Mouse (Mus musculus): ENCODE measurements around the gene Tas2r121. TPM values are rescaled to one million over a fixed set of nuclear protein-coding genes. Genes with fewer than 3 reads are reported as not detected.
"Not testable (repeated sequence)": the region's sequence is repeated elsewhere in the genome, so short reads cannot be mapped to it uniquely, and the experiment has no call there.

The Tas2r121 gene
- not detected in 2 replicates for polyA plus RNA-seq (2012; rRNA removed)

DNA sequence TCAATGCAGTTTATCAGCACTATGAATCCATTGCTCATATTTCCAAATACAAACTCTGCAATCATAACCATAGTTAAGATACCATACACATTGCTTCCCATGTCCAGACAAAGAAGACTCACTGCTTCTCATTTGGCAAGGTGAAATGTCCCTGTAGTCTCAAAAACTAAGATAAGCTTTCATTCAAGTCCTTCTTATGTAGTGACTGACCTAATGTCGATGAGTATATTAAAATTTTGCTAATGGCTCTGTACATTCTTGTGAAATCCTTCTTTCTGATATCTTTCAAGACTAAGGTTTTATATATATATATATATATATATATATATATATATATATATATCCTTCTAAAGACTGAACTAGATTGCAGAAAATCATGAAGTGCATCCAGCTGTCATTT, at the start of gene Tas2r121:
Gene Tas2r121 (minus strand): TSS at position 101 of the 400 bp plus-strand sequence.
- DNase-seq (ENCODE audit: low spot score): no peak

GRCm38 (mm10) chr6:132750206-132750605, 49.4 kb upstream of the Tas2r121 start:
- DNase-seq (ENCODE audit: low spot score): no peak

DNA sequence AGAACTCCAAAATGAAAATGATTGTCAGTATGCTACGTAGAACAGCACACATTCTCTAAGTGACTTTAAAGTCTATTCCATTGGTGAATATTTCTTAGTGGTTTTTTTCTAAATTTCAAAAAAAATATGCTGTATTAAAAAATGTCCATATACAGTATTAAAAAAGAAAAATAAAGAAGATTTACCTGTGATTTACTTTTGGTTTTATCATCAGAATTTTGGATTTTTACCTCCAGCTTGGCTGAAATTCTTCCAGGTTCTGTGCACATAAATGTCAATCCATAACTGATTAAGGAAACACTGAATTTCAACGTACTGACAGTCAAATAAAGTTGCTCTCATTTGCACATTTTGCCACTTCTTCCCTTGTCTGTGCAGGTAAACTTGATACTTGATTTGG, 37.1 kb upstream of the Tas2r121 start, which contains the start of gene Tas2r115:
Gene Tas2r115 (minus strand): TSS at position 101 of the 400 bp plus-strand sequence.
- no peak for DNase-seq (ENCODE audit: low spot score)

DNA sequence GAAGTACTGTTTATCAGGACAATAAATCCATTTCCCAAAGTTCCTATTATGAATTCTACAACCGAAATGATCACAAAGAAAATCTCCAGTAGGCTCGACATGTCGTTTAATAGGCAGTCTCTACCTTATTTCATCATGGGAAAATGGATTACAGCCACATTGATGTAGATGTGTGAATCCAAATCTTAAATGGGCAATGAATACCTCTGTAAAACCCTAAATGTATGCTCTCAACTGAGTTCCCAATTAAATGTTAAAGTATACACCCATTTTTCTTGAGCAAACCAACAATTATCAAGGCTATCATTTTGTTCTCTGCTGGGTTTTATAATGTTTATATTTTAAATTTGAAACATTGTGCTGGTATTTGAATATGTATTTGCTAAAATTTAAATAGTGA, 11.0 kb upstream of the Tas2r121 start, which contains the start of gene Tas2r122:
Gene Tas2r122 (minus strand): TSS at position 101 of the 400 bp plus-strand sequence.
- DNase-seq (ENCODE audit: low spot score): no peak

DNA sequence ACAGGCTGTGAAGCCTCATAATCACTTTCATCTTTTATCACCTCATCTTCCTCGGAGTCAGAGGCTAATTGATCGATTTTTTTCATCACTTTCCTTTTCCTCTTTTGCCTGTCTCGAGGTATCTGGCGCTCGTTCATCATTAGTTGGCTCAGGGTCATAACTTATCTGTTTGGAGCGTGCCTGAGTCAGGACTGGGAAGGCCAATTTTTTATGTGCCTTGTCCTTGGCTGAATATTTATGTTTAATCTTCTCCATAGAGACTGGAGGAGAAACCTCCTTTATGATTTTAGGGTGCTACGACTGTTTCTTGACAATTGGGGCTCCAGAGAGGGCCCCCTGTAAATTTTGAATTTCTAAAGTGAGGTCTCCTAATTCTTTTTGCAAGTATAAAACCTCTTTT, 9.2 kb downstream of the Tas2r121 start:
- DNase-seq (ENCODE audit: low spot score): not testable (repeated sequence)

- no peak for DNase-seq (ENCODE audit: low spot score)
These were observed 44.2 kb downstream of the Tas2r121 start, which contains the start of gene Tas2r120 for GRCm38 (mm10) chr6:132656653-132657052. Gene Tas2r120 (plus strand): TSS chr6:132656953.

DNA sequence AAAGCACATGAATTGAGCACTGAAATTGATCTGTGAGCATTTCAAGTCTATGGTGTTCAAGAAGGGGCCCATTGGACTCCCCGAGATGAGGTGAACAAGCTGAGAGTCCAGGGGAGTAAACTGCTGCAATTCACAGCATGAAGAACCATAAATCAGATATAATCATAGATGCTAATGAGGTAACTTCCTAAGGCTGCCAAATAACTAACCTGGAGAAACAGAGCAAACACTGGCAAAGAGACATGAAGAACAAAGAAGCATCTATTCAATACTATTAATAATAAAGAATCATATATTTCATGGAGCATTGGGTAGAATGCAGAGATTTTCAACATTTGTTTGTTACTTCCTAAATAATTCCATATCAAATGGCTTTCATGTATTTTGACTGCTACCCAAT, 49.4 kb downstream of the Tas2r121 start, which contains the start of gene A630073D07Rik:
Gene A630073D07Rik (minus strand): TSS at position 101 of the 400 bp plus-strand sequence.
- DNase-seq (ENCODE audit: low spot score): no peak

Other genes with a start within 250 kb of the Tas2r121 start
- gene Prh1, start 131.2 kb downstream of the Tas2r121 start, polyA plus RNA-seq (2012; rRNA removed): not detected in 2 replicates
- gene Prp2, start 105.1 kb downstream of the Tas2r121 start, polyA plus RNA-seq (2012; rRNA removed): not detected in 2 replicates
- not detected in 2 replicates for gene A630073D07Rik, start 49.5 kb downstream of the Tas2r121 start, polyA plus RNA-seq (2012; rRNA removed)
- not detected in 2 replicates for gene Tas2r120, start 44.1 kb downstream of the Tas2r121 start, polyA plus RNA-seq (2012; rRNA removed)
- gene Tas2r122, start 10.9 kb upstream of the Tas2r121 start, polyA plus RNA-seq (2012; rRNA removed): not detected in 2 replicates
- not detected in 2 replicates for gene Tas2r115, start 37.0 kb upstream of the Tas2r121 start, polyA plus RNA-seq (2012; rRNA removed)
- not detected in 2 replicates for gene Tas2r124, start 53.7 kb upstream of the Tas2r121 start, polyA plus RNA-seq (2012; rRNA removed)
- not detected in 2 replicates for gene Tas2r102, start 61.1 kb upstream of the Tas2r121 start, polyA plus RNA-seq (2012; rRNA removed)
- not detected in 2 replicates for gene Tas2r136, start 77.2 kb upstream of the Tas2r121 start, polyA plus RNA-seq (2012; rRNA removed)
- gene Tas2r117, start 101.8 kb upstream of the Tas2r121 start, polyA plus RNA-seq (2012; rRNA removed): not detected in 2 replicates
- gene Tas2r123, start 146.1 kb upstream of the Tas2r121 start, polyA plus RNA-seq (2012; rRNA removed): not detected in 2 replicates
- gene Tas2r116, start 154.4 kb upstream of the Tas2r121 start, polyA plus RNA-seq (2012; rRNA removed): not detected in 2 replicates
- not detected in 2 replicates for gene Tas2r110, start 167.0 kb upstream of the Tas2r121 start, polyA plus RNA-seq (2012; rRNA removed)
- not detected in 2 replicates for gene Tas2r113, start 192.0 kb upstream of the Tas2r121 start, polyA plus RNA-seq (2012; rRNA removed)
- gene Tas2r125, start 208.6 kb upstream of the Tas2r121 start, polyA plus RNA-seq (2012; rRNA removed): not detected in 2 replicates